Mouse (Mus musculus) cerebellum, adult 2 months (tissue): ENCODE results near the gene S100a9.

Source experiments
- CTCF ChIP-seq: fragments of 200-500 bp; IDR thresholded peaks from 2 replicates; pipeline ENCODE4 v1.5.1; 2011; ENCODE audit warnings: low read depth, mild to moderate bottlenecking, control low read depth, low read length, moderate library complexity, borderline replicate concordance; ENCODE audit not compliant: insufficient read depth
- POLR2A ChIP-seq: fragments of 200-500 bp; IDR thresholded peaks from 2 replicates; pipeline ENCODE4 v1.6.1; 2011; ENCODE audit warnings: low read length, control low read depth, borderline replicate concordance; ENCODE audit not compliant: insufficient read depth

DNA sequence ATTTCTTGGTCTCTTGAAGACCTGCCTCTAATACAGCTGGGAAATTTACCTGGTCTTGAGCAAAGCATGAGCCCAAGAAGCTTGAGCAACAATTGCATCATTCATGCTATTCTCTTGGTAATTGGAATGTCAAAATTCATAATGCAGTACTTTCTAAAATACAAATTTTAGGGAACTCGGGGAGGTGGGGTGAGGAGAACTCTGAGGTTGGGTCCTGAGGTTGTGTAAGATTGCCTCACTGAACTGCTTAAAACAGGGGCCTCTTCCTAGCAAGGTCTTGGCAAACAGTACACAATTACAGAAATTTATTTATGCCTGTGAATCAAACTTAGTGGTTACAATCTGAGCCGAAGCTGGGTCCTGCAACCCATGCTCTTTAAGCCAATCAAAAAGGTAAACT is 8.7 kb downstream of the S100a9 start:
- no peak for TF ChIP-seq CTCF
- TF ChIP-seq POLR2A, result no peak
